Mouse (Mus musculus) midbrain, embryonic 13.5 days (tissue): ENCODE measurements around the gene Naaladl2. TPM values are rescaled to one million over a fixed set of nuclear protein-coding genes. Genes with fewer than 3 reads are reported as not detected.

Experiments used
- ATAC-seq: fragments of 200-750 bp; cut with Nextera tagmentation; 2 replicates; pipeline ENCODE4 v1.8.0; 2017; ENCODE audit warnings: mild to moderate bottlenecking, moderate TSS enrichment, moderate library complexity
- H3K27ac ChIP-seq: fragments of 300-500 bp; sonication (generic); 2 replicates; pipeline ENCODE4 v1.5.1; 2015; ENCODE audit warnings: inconsistent platforms, mild to moderate bottlenecking, moderate library complexity
- H3K27me3 ChIP-seq: fragments of 300-500 bp; sonication (generic); 2 replicates; pipeline ENCODE4 v1.6.1; 2015; ENCODE audit warnings: mild to moderate bottlenecking, inconsistent platforms
- H3K36me3 ChIP-seq: fragments of 300-500 bp; sonication (generic); 2 replicates; pipeline ENCODE4 v1.6.1; 2015; ENCODE audit warnings: mild to moderate bottlenecking, inconsistent platforms
- H3K4me1 ChIP-seq: fragments of 300-500 bp; sonication (generic); replicated peaks from 2 replicates; pipeline ENCODE4 v1.6.1; 2015; ENCODE audit warnings: inconsistent platforms
- H3K4me2 ChIP-seq: fragments of 300-500 bp; sonication (generic); replicated peaks from 2 replicates; pipeline ENCODE4 v1.6.1; 2015; ENCODE audit warnings: moderate library complexity, mild to moderate bottlenecking, inconsistent platforms
- H3K4me3 ChIP-seq: fragments of 300-500 bp; sonication (generic); replicated peaks from 2 replicates; pipeline ENCODE4 v1.5.1; 2015; ENCODE audit warnings: mild to moderate bottlenecking, inconsistent platforms
- H3K9ac ChIP-seq: fragments of 300-500 bp; sonication (generic); replicated peaks from 2 replicates; pipeline ENCODE4 v1.6.1; 2015; ENCODE audit warnings: mild to moderate bottlenecking, inconsistent platforms
- H3K9me3 ChIP-seq: fragments of 300-500 bp; sonication (generic); 2 replicates; pipeline ENCODE4 v1.6.1; 2016; ENCODE audit warnings: mild to moderate bottlenecking, inconsistent platforms
- WGBS: fragments of 180-500 bp; shearing (Covaris S2); methylation state at CpG from one replicate; pipeline ENCODE4 v1.1.7; 2015; 5-methylcytosine and 5-hydroxymethylcytosine counted together
- polyA plus RNA-seq: library from polyadenylated mRNA; unstranded; fragments of >200 nt; fragmentation: Nextera tagmentation; extraction: Ambion mirVana; gene quantifications from 2 replicates; pipeline ENCODE4 v1.2.1, GENCODE M21; 2015

Naaladl2 gene
- polyA plus RNA-seq, result 0.42 and 0.57 TPM in 2 replicates

DNA sequence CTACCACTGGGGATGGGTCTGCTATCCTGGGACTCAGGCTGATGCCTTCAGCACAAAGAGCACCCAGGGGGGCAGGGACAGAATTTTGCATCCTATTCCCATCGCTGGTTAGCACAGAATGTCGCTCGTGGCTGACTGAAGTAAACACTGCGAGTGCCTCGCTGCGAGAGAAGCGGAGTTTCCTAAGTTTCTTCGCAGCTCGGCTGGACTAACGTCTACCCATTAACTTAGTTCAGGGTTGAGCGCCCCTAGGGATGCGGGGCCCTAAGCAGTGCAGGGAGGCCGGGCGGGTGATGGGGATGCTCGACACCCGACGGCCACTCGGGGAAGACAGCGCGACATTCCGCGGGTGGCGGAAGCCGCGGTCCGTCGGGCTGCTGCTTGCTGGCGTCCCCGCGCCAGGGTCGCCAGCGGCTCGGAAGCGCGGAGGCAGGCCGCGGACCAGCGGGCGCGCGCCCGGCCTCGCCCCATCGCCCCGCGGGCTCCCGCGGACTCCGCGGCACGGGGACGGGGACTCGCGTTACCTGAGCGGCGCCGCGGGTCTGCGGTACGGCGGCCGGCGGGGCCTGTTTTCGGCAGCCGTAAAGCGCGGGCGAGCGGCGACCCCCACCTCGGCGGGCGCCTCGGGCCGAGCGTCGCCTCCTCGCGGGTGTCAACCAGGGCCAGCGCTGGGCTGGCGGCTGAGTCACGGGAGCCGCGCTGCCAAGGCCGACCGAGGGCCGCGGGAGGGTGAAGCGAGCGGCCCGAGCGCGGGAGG, at the start of gene Naaladl2:
Gene Naaladl2 (minus strand): TSS at position 707 of the 757 bp plus-strand sequence.
- Histone ChIP-seq H3K27ac (peak within 1 kb of the TSS; percentile 77), H3K36me3 (no peaks in the 10 kb centered on the region), H3K4me3 (peak within 1 kb of the TSS; percentile 69), H3K4me2 (peak within 1 kb of the TSS; percentile 75), H3K9ac (peak within 1 kb of the TSS; percentile 76), H3K9me3 (no peaks in the 10 kb centered on the region), H3K27me3 (no peaks in the 10 kb centered on the region), H3K4me1 (peaks cover 19% of the 10 kb centered on the region)
- ATAC-seq, result peak; percentile 96
- under 1% methylated on average over 90 of the region's 93 CpGs for WGBS

DNA sequence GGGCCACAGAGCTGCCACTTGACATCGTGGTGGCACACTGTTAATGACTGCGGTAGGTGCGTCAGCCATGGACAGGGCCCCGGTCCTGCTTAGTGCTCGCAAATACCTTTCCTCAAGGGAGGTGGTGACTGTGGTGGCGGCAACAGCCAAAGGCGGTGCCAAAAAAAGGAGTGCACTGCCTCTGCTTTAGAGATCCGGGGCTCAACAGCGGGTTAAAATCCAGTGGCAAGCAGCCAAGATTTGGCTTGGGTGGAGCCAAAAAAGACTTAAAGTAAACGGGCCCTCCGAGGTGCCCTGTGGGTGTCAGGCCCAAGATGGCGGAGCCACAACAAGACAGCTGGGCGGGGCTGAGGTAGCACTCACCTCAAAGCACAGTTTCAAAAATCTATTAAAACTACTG, 7.7 kb upstream of the Naaladl2 start:
- 90% methylated on average over 13 of the region's 13 CpGs for WGBS
- H3K4me3 ChIP-seq, result no peak overlapping the region
- no peak overlapping the region for H3K4me2 ChIP-seq
- no peaks in the 10 kb centered on the region for H3K27me3 ChIP-seq
- no peak overlapping the region for H3K27ac ChIP-seq
- H3K9me3 ChIP-seq, result peaks cover 25% of the 10 kb centered on the region
- no peak overlapping the region for H3K9ac ChIP-seq
- H3K36me3 ChIP-seq, result 0 out of 2 replicates have a peak, but pooled peaks cover 4% of the 10 kb centered on the region
- no peak for ATAC-seq
- H3K4me1 ChIP-seq, result no peaks in the 10 kb centered on the region

DNA sequence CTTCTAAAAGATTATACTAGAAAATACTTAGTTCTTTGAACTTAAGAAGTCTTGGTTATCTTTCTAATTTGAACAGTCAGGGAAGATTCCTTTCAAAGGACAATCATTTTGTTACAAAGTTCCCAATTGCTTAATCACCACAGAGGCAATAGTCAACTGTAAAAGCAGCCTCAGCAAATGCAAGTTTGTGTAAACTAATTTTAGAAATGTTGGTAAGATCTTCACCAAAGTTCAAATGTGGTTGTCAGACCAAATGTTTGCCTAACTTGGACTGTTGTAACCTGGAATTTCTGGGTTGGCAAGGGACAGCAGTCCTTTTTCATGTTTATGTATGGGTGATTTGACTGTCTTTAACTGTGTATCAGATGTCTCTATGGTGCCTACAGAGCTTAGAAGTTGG, 3.2 kb upstream of the Naaladl2 start:
- Histone ChIP-seq H3K4me3 (no peak overlapping the region), H3K4me2 (no peak overlapping the region), H3K27me3 (no peaks in the 10 kb centered on the region), H3K4me1 (peaks cover 19% of the 10 kb centered on the region), H3K27ac (no peak overlapping the region), H3K36me3 (0 out of 2 replicates have a peak, but pooled peaks cover 4% of the 10 kb centered on the region), H3K9ac (no peak overlapping the region), H3K9me3 (peaks cover 14% of the 10 kb centered on the region)
- no peak for ATAC-seq

GRCm38 (mm10) chr3:25144961-25145697, 1.1 kb upstream of the Naaladl2 start:
- 16% methylated on average over 8 of the region's 8 CpGs for WGBS
- no peak overlapping the region for H3K9ac ChIP-seq
- ATAC-seq, result no peak
- H3K27ac ChIP-seq, result no peak overlapping the region
- peaks cover 19% of the 10 kb centered on the region for H3K4me1 ChIP-seq
- 0 out of 2 replicates have a peak overlapping the region, but pooled peaks have one; percentile 2 for H3K4me3 ChIP-seq
- H3K27me3 ChIP-seq, result no peaks in the 10 kb centered on the region
- peak overlapping the region; percentile 75; the same call in 1 of the 2 replicates for H3K4me2 ChIP-seq
- peaks cover 7% of the 10 kb centered on the region; the same call in 1 of the 2 replicates for H3K9me3 ChIP-seq
- H3K36me3 ChIP-seq, result no peaks in the 10 kb centered on the region

- ATAC-seq, result no peak
- 55% methylated on average over 6 of the region's 6 CpGs for WGBS
These were observed 950 bp downstream of the Naaladl2 start for GRCm38 (mm10) chr3:25143111-25143510.

GRCm38 (mm10) chr3:25131848-25132247, 12.2 kb downstream of the Naaladl2 start:
- no peaks in the 10 kb centered on the region for H3K9me3 ChIP-seq
- peaks cover 5% of the 10 kb centered on the region; the same call in 1 of the 2 replicates for H3K4me1 ChIP-seq
- no peaks in the 10 kb centered on the region for H3K27me3 ChIP-seq
- H3K4me3 ChIP-seq, result no peak overlapping the region
- H3K36me3 ChIP-seq, result no peaks in the 10 kb centered on the region
- no peak overlapping the region for H3K27ac ChIP-seq
- 53% methylated on average over 3 of the region's 3 CpGs for WGBS
- no peak overlapping the region for H3K4me2 ChIP-seq
- no peak for ATAC-seq
- no peak overlapping the region for H3K9ac ChIP-seq

More at GRCm38 (mm10) chr3:25143111-25143510, 950 bp downstream of the Naaladl2 start:
- Histone ChIP-seq H3K4me2 (peak overlapping the region; percentile 75), H3K9ac (peak overlapping the region; percentile 76), H3K27ac (peak overlapping the region; percentile 77; the same call in 1 of the 2 replicates), H3K9me3 (no peaks in the 10 kb centered on the region), H3K4me3 (peak overlapping the region; percentile 69), H3K4me1 (peaks cover 19% of the 10 kb centered on the region), H3K27me3 (no peaks in the 10 kb centered on the region), H3K36me3 (no peaks in the 10 kb centered on the region)

DNA sequence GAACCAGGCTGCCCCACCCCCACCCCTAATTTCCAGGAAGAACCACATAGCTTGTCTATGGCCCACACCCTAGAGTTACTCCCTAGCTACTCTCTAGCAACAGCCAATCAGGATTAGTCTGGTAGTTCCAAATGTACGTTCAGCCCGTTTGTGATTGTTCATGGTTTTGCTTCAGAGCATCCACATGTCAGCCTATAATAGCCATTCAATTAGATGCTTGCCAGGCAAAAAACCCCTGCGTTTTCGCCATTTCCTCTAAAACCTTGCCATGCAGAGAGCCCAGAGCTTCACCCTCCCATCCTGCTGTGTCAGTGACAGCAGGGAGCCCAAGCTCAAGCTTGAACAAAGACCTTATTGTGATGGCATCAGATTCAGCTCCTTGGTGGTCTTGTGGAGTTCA, 16.2 kb downstream of the Naaladl2 start:
- Histone ChIP-seq H3K27ac (no peak overlapping the region), H3K9ac (no peak overlapping the region), H3K4me1 (peaks cover 13% of the 10 kb centered on the region), H3K4me3 (no peak overlapping the region), H3K27me3 (no peaks in the 10 kb centered on the region), H3K9me3 (no peaks in the 10 kb centered on the region), H3K4me2 (no peak overlapping the region), H3K36me3 (no peaks in the 10 kb centered on the region)
- ATAC-seq, result peak; percentile 79
- WGBS, result 2% methylated on average over 4 of the region's 4 CpGs

DNA sequence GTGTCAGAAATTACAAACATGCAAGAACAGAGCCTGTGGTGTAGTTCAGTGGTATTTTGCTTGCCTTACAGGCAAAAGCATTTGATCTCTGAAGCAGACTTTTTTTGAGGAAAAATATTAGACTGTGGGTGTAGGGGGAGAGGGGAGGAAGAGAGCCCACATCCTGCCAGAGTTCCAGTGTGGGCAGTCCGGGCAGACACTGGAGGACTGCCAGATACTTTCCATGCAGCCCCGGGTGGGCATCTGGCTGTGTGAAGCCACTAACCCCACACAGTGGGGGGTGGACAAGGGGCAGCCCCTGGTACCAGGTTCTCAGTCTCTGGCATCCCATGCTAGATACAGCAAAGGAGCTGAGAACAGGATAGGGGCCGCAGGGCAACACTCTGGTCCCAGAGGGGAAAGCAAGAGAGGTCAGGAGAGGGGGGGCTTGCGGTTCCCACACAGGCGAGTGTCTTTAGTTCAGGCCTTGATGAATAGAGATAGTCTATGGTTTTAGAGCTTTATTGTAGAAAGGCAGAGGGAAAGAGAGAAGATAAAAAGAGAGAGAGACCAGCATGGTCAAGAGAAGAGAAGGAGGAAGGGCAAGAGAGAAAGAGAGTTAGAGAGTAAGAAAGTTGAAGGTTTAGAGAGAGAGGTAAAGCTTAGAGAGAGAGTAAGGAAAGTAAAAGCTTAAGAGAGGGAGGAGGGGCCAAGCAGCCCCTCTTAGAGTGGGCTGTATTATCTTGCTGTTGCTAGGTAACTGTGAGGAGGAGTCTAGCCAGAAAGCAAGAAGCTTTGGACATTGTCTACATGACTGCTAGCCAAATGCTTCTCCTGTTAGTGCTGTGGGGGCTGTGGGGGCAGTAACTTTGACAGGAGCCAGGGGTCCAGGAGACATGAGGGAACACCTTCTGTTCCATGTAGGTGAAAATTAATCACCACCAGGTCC, 18.9 kb downstream of the Naaladl2 start:
- no peak overlapping the region for H3K9ac ChIP-seq
- WGBS, result 10% methylated on average over 5 of the region's 5 CpGs
- H3K36me3 ChIP-seq, result no peaks in the 10 kb centered on the region
- no peaks in the 10 kb centered on the region for H3K9me3 ChIP-seq
- peaks cover 13% of the 10 kb centered on the region for H3K4me1 ChIP-seq
- H3K27ac ChIP-seq, result 0 out of 2 replicates have a peak overlapping the region, but pooled peaks have one; percentile 14
- no peak overlapping the region for H3K4me2 ChIP-seq
- H3K4me3 ChIP-seq, result no peak overlapping the region
- ATAC-seq, result peak; percentile 84
- no peaks in the 10 kb centered on the region for H3K27me3 ChIP-seq

DNA sequence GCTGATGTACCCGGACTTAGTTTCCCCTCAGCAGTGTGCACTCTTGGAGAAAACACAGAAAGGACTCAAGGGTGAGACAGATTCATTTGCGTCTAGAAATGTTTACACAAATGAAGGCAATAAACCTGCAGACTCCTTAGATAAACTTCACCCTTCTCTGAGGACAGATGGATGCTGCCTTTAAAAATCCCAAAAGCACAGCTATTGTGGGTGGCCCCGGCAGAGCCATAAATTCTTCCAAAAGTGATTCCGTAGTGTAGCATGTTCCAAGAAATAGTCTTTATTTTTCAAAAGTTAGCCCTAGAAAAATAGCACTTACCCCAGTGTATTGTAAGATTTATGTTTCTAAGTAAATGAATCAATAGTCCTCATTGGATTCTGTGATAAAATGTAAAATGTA, 31.0 kb downstream of the Naaladl2 start:
- Histone ChIP-seq H3K36me3 (no peaks in the 10 kb centered on the region), H3K27ac (no peak overlapping the region), H3K4me3 (no peak overlapping the region), H3K9ac (no peak overlapping the region), H3K4me1 (no peaks in the 10 kb centered on the region), H3K27me3 (no peaks in the 10 kb centered on the region), H3K4me2 (no peak overlapping the region), H3K9me3 (no peaks in the 10 kb centered on the region)
- no peak for ATAC-seq
- WGBS, result 90% methylated on average over 4 of the region's 4 CpGs

DNA sequence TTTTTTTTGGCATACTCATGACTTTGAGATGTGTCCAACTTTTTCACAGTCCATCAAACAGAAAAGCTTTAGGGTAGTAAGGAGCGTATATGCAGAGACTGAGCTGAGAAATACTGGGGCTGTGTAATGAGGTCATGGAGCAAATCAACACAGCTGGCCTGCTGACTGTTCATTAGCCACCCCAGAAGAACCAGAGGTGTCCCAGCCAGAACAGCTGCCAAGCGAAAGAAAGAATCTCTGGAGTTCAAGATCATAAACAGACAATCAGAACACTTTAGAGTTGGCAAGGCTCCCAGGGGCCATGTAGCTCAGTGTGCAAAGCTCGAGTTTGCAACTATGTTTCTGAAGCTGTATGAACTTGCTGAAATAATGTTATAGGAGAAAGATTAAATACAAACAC, 35.1 kb downstream of the Naaladl2 start:
- no peak overlapping the region for H3K9ac ChIP-seq
- H3K4me1 ChIP-seq, result no peaks in the 10 kb centered on the region
- H3K36me3 ChIP-seq, result no peaks in the 10 kb centered on the region
- WGBS, result 85% methylated on average over 3 of the region's 3 CpGs
- H3K4me2 ChIP-seq, result no peak overlapping the region
- ATAC-seq, result no peak
- no peaks in the 10 kb centered on the region for H3K27me3 ChIP-seq
- no peaks in the 10 kb centered on the region for H3K9me3 ChIP-seq
- H3K4me3 ChIP-seq, result no peak overlapping the region
- H3K27ac ChIP-seq, result no peak overlapping the region

DNA sequence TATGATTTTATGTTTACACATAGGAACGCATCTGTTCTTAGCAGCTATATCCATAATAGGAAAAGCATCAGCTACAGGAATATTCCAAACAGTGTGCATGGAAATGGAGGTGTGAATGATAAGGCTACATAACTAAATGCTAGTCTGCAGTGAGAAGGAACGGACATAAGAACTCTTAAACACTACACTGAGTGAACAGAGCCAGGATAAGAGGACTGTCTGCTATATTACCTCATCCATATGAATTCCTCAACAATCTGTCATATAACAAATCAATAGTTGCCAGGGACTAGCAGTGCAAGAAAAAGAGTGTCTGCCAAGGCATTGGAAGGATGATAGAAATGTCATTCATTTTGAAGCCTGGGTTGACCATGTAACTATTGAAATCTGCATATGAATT, 51.1 kb downstream of the Naaladl2 start:
- Histone ChIP-seq H3K9me3 (no peaks in the 10 kb centered on the region), H3K9ac (no peak overlapping the region), H3K36me3 (no peaks in the 10 kb centered on the region), H3K27me3 (no peaks in the 10 kb centered on the region), H3K4me3 (no peak overlapping the region), H3K4me2 (no peak overlapping the region), H3K27ac (no peak overlapping the region), H3K4me1 (no peaks in the 10 kb centered on the region)
- no peak for ATAC-seq
- 90% methylated on average over 2 of the region's 2 CpGs for WGBS
